Mouse (Mus musculus) splenic B cell, adult 2 months (primary cell): ENCODE data around the gene Fmo4.
"Not testable (repeated sequence)": the region's sequence is repeated elsewhere in the genome, so short reads cannot be mapped to it uniquely, and the experiment has no call there.

Source experiments
- DNase-seq: peaks from one replicate; pipeline ENCODE4 v3.0.0-alpha.2; 2011; ENCODE audit warnings: low read depth, low spot score
- H3K27me3 ChIP-seq: 2 replicates; pipeline ENCODE4 v1.6.1; 2012; ENCODE audit warnings: mild to moderate bottlenecking, low read length, moderate library complexity, mixed read lengths; ENCODE audit not compliant: control insufficient read depth, poor library complexity, insufficient read depth, severe bottlenecking
- H3K36me3 ChIP-seq: 2 replicates; pipeline ENCODE4 v1.6.1; 2012; ENCODE audit warnings: mild to moderate bottlenecking, low read length, moderate library complexity, mixed read lengths; ENCODE audit not compliant: control insufficient read depth, poor library complexity, insufficient read depth, severe bottlenecking

Fmo4 gene

GRCm38 (mm10) chr1:162815381-162816127, 1.8 kb upstream of the Fmo4 start:
- no peak for DNase-seq
- Histone ChIP-seq H3K36me3 (no peaks in the 10 kb centered on the region), H3K27me3 (no peaks in the 10 kb centered on the region)

- DNase-seq: no peak
- Histone ChIP-seq H3K36me3 (no peaks in the 10 kb centered on the region), H3K27me3 (no peaks in the 10 kb centered on the region)
Measured at GRCm38 (mm10) chr1:162814932-162815331, 1.2 kb upstream of the Fmo4 start.

- Histone ChIP-seq H3K36me3 (no peaks in the 10 kb centered on the region), H3K27me3 (no peaks in the 10 kb centered on the region)
- no peak for DNase-seq
Measured at GRCm38 (mm10) chr1:162813143-162813835, 483 bp downstream of the Fmo4 start.

GRCm38 (mm10) chr1:162808541-162808940, 5.2 kb downstream of the Fmo4 start:
- Histone ChIP-seq H3K27me3 (no peaks in the 10 kb centered on the region), H3K36me3 (no peaks in the 10 kb centered on the region)
- DNase-seq: no peak

GRCm38 (mm10) chr1:162807441-162807840, 6.3 kb downstream of the Fmo4 start:
- Histone ChIP-seq H3K27me3 (no peaks in the 10 kb centered on the region), H3K36me3 (no peaks in the 10 kb centered on the region)
- no peak for DNase-seq

- no peaks in the 10 kb centered on the region for H3K36me3 ChIP-seq
- no peaks in the 10 kb centered on the region for H3K27me3 ChIP-seq
- no peak for DNase-seq
Measured at GRCm38 (mm10) chr1:162805011-162805410, 8.8 kb downstream of the Fmo4 start.

GRCm38 (mm10) chr1:162796441-162796840, 17.3 kb downstream of the Fmo4 start:
- Histone ChIP-seq H3K36me3 (no peaks in the 10 kb centered on the region), H3K27me3 (no peaks in the 10 kb centered on the region)
- DNase-seq: no peak

- no peak for DNase-seq
- no peaks in the 10 kb centered on the region for H3K27me3 ChIP-seq
- H3K36me3 ChIP-seq: no peaks in the 10 kb centered on the region
Measured at GRCm38 (mm10) chr1:162792306-162793044, 21.3 kb downstream of the Fmo4 start.

GRCm38 (mm10) chr1:162785222-162785621, 28.6 kb downstream of the Fmo4 start:
- no peak for DNase-seq
- no peaks in the 10 kb centered on the region for H3K36me3 ChIP-seq
- H3K27me3 ChIP-seq: no peaks in the 10 kb centered on the region

GRCm38 (mm10) chr1:162783669-162784248, 30.0 kb downstream of the Fmo4 start:
- DNase-seq: no peak
- Histone ChIP-seq H3K36me3 (no peaks in the 10 kb centered on the region), H3K27me3 (no peaks in the 10 kb centered on the region)

GRCm38 (mm10) chr1:162781035-162781434, 32.7 kb downstream of the Fmo4 start:
- H3K36me3 ChIP-seq, DNase-seq, H3K27me3 ChIP-seq: not testable (repeated sequence)

- no peak for DNase-seq
- Histone ChIP-seq H3K36me3 (no peaks in the 10 kb centered on the region), H3K27me3 (no peaks in the 10 kb centered on the region)
Measured at GRCm38 (mm10) chr1:162777943-162778538, 35.7 kb downstream of the Fmo4 start.

- Histone ChIP-seq H3K36me3 (no peaks in the 10 kb centered on the region), H3K27me3 (no peaks in the 10 kb centered on the region)
- DNase-seq: no peak
Measured at GRCm38 (mm10) chr1:162773661-162774060, 40.1 kb downstream of the Fmo4 start.

- no peak for DNase-seq
- H3K27me3 ChIP-seq: no peaks in the 10 kb centered on the region
- no peaks in the 10 kb centered on the region for H3K36me3 ChIP-seq
Measured at GRCm38 (mm10) chr1:162771617-162772360, 42.0 kb downstream of the Fmo4 start.
